Mouse (Mus musculus): ENCODE measurements around the gene Arl5a.

- TF ChIP-seq CTCF (IDR thresholded peaks at IDR 0.05; ENCODE audit: control insufficient read depth, insufficient read depth, insufficient replicate concordance, low read depth, low read length) (no peak), POLR2A (IDR thresholded peaks at IDR 0.05; ENCODE audit: control insufficient read depth, low read depth, low read length) (no peak)
These were observed 3.5 kb downstream of the Arl5a start for GRCm38 (mm10) chr2:52421197-52421596.
